Mouse (Mus musculus) heart, embryonic 16.5 days (tissue): ENCODE results near the gene Dcxr. TPM values are rescaled to one million over a fixed set of nuclear protein-coding genes. Genes with fewer than 3 reads are reported as not detected.

ENCODE experiments used
- ATAC-seq: fragments of 200-750 bp; cut with Nextera tagmentation; replicated peaks from 2 replicates; pipeline ENCODE4 v1.8.0; 2017; ENCODE audit warnings: moderate number of reproducible peaks; ENCODE audit not compliant: insufficient read depth, low FRiP score; ENCODE audit errors: extremely low read depth
- H3K27ac ChIP-seq: fragments of 300-500 bp; sonication (generic); 2 replicates; pipeline ENCODE4 v1.5.1; 2014; ENCODE audit warnings: mild to moderate bottlenecking, low read length, control low read depth, moderate library complexity
- H3K27me3 ChIP-seq: fragments of 300-500 bp; sonication (generic); 2 replicates; pipeline ENCODE4 v1.6.1; 2014; ENCODE audit warnings: low read length, mixed read lengths; ENCODE audit not compliant: control insufficient read depth, insufficient read depth
- H3K36me3 ChIP-seq: fragments of 300-500 bp; sonication (generic); 2 replicates; pipeline ENCODE4 v1.6.1; 2014; ENCODE audit not compliant: control insufficient read depth, insufficient read depth
- H3K4me1 ChIP-seq: fragments of 300-500 bp; sonication (generic); 2 replicates; pipeline ENCODE4 v1.6.1; 2014; ENCODE audit warnings: low read length, mixed read lengths; ENCODE audit not compliant: control insufficient read depth, insufficient read depth
- H3K4me2 ChIP-seq: fragments of 300-500 bp; sonication (generic); 2 replicates; pipeline ENCODE4 v1.6.1; 2014; ENCODE audit warnings: low read depth, mild to moderate bottlenecking, control low read depth, low read length
- H3K4me3 ChIP-seq: fragments of 300-500 bp; sonication (generic); 2 replicates; pipeline ENCODE4 v1.5.1; 2014; ENCODE audit warnings: mild to moderate bottlenecking, control low read depth, low read length
- H3K9ac ChIP-seq: fragments of 300-500 bp; sonication (generic); 2 replicates; pipeline ENCODE4 v1.6.1; 2014; ENCODE audit warnings: low read length, control low read depth
- H3K9me3 ChIP-seq: fragments of 300-500 bp; sonication (generic); replicated peaks from 2 replicates; pipeline ENCODE4 v1.6.1; 2016; ENCODE audit warnings: low read length; ENCODE audit not compliant: control insufficient read depth
- WGBS: fragments of 180-500 bp; shearing (Covaris S2); extraction: QIAGEN DNeasy Blood & Tissue Kit; methylation state at CpG from one replicate; pipeline ENCODE4 v1.1.7; 2014; 5-methylcytosine and 5-hydroxymethylcytosine counted together
- polyA plus RNA-seq: library from polyadenylated mRNA; unstranded; fragments of >200 nt; fragmentation: Nextera tagmentation; extraction: Ambion mirVana; gene quantifications from 2 replicates; pipeline ENCODE4 v1.2.1, GENCODE M21; 2015

The Dcxr gene
- polyA plus RNA-seq, 1 experiment from 2014 or later, result 15.3 TPM

- Histone ChIP-seq H3K4me3 (no peak overlapping the region), H3K4me2 (no peak overlapping the region), H3K27me3 (peaks cover 30% of the 10 kb centered on the region), H3K27ac (no peak overlapping the region), H3K36me3 (peaks cover 7% of the 10 kb centered on the region; the same call in 1 of the 2 replicates), H3K9ac (no peak overlapping the region), H3K9me3 (no peaks in the 10 kb centered on the region), H3K4me1 (peaks cover 18% of the 10 kb centered on the region)
- no peak for ATAC-seq
- 86% methylated on average over 11 of the region's 11 CpGs for WGBS
Measured at GRCm38 (mm10) chr11:120722761-120723382, 4.2 kb downstream of the Dcxr start.

- peak overlapping the region; percentile 53 for H3K9ac ChIP-seq
- H3K27ac ChIP-seq, result no peak overlapping the region
- ATAC-seq, result no peak
- H3K4me2 ChIP-seq, result peak overlapping the region; percentile 97
- H3K4me3 ChIP-seq, result peak overlapping the region; percentile 63
- 21% methylated on average over 21 of the region's 21 CpGs for WGBS
- H3K9me3 ChIP-seq, result no peaks in the 10 kb centered on the region
- H3K36me3 ChIP-seq, result peaks cover 9% of the 10 kb centered on the region; the same call in 1 of the 2 replicates
- H3K4me1 ChIP-seq, result peaks cover 18% of the 10 kb centered on the region
- H3K27me3 ChIP-seq, result peaks cover 30% of the 10 kb centered on the region
Measured at GRCm38 (mm10) chr11:120722067-120722630, 4.9 kb downstream of the Dcxr start.

DNA sequence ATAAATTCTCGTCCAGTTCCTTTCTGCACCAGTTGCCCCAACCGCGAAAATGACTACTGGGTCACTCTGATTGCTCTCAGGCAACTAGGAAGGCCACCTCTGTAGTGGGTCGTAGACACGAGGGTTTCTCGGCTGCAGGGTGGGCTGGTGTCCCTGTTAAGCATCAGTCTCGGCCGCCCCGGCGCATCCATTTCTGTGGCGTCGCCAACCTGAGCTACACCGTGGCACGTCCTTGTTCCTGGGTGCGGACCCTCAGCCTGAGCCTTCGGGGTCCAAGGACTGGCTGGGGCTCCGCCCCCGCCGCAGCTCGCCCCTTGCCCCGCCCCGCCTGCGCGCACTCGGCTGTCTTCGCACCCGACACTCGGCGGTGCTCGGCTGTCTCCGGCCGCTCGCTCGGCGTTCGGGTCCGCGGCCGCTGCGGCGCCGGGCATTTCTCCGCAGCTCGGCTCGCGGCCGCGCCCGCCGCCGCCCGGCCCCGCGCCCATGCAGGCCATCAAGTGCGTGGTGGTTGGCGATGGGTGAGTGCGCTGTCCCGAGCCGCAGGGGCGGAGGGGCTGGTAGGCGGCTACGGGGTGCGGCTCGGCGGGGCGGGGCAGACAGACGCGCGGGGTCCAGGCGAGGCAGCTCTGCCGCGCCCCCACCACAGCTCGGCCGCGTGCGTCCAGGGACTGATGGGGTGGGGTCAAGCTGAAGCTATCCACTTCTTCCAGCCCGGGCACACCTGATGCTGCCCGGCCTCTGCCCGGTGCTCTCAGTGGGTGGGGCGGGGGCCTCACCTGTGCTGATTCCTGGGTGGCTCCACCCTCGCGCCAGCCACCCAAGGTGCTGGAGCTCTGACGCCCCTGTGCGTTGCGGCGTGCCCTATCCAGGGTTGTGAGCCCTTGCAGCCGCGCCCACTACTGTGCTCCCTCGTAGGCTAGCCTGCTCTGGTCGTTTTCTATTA lies 5.7 kb downstream of the Dcxr start, which contains the start of gene Rac3:
Rac3 (plus strand) TSS at position 347 of the 943 bp plus-strand sequence.
- Histone ChIP-seq H3K9ac (peak within 1 kb of the TSS; percentile 53), H3K4me3 (peak within 1 kb of the TSS; percentile 63), H3K4me2 (peak within 1 kb of the TSS; percentile 97), H3K27me3 (peaks cover 30% of the 10 kb centered on the region), H3K9me3 (no peaks in the 10 kb centered on the region), H3K36me3 (peaks cover 9% of the 10 kb centered on the region; the same call in 1 of the 2 replicates), H3K4me1 (peaks cover 13% of the 10 kb centered on the region), H3K27ac (no peak within 1 kb of the TSS)
- peak; percentile 70 for ATAC-seq
- WGBS, result 1% methylated on average over 86 of the region's 90 CpGs

DNA sequence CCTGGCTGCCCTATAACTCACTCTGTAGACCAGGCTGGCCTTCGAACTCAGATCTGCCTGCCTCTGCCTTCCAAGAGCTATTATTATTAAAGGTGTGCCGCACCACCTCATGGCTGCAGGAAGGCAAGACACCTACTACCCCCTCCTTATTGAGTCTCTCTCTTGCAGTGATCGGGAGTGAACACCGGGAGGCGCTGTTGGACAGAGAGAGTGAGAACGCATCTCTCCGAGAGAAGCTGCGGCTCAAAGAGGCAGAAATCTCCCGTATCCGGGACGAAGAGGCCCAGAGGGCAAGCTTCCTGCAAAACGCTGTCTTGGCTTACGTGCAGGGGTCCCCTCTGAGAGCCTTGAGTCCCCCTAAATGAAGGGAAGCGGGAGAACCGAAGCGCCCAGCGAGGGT lies 6.6 kb downstream of the Dcxr start:
- peak overlapping the region; percentile 63 for H3K4me3 ChIP-seq
- peaks cover 23% of the 10 kb centered on the region for H3K27me3 ChIP-seq
- H3K9ac ChIP-seq, result peak overlapping the region; percentile 53
- no peaks in the 10 kb centered on the region for H3K9me3 ChIP-seq
- 0 out of 2 replicates have a peak, but pooled peaks have one; percentile 4 for ATAC-seq
- H3K4me2 ChIP-seq, result peak overlapping the region; percentile 97
- 9% methylated on average over 17 of the region's 17 CpGs for WGBS
- H3K4me1 ChIP-seq, result peaks cover 13% of the 10 kb centered on the region
- peaks cover 9% of the 10 kb centered on the region; the same call in 1 of the 2 replicates for H3K36me3 ChIP-seq
- H3K27ac ChIP-seq, result no peak overlapping the region

DNA sequence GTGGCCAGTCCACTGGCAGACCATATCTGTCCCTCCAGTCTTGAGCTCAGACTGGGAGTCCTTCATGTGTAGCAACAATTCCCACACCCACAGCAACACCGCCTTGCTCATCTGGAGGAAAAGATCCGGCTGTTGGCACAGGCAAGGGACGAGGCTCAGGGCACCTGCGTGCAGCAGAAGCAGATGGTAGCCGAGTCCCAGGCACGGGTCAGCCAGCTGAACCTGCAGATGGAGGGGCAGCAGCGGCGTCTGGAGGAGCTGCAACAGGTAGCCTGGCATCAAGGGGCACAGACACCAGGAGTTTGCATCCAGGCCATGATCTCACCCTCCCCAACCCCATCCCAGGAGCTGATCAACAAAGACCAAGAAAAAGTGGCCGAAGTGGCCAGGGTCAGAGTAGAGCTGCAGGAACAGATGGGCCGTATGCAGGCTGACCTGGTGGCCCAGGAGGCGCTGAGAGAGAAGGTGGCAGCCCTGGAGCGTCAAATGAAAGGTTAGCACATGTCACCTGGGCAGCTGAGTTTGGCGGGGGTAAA lies 7.2 kb downstream of the Dcxr start:
- ATAC-seq, result no peak
- H3K9ac ChIP-seq, result no peak overlapping the region
- H3K4me2 ChIP-seq, result no peak overlapping the region
- H3K4me3 ChIP-seq, result no peak overlapping the region
- H3K4me1 ChIP-seq, result peaks cover 13% of the 10 kb centered on the region
- WGBS, result 90% methylated on average over 13 of the region's 13 CpGs
- no peak overlapping the region for H3K27ac ChIP-seq
- peaks cover 23% of the 10 kb centered on the region for H3K27me3 ChIP-seq
- peaks cover 9% of the 10 kb centered on the region; the same call in 1 of the 2 replicates for H3K36me3 ChIP-seq
- no peaks in the 10 kb centered on the region for H3K9me3 ChIP-seq

DNA sequence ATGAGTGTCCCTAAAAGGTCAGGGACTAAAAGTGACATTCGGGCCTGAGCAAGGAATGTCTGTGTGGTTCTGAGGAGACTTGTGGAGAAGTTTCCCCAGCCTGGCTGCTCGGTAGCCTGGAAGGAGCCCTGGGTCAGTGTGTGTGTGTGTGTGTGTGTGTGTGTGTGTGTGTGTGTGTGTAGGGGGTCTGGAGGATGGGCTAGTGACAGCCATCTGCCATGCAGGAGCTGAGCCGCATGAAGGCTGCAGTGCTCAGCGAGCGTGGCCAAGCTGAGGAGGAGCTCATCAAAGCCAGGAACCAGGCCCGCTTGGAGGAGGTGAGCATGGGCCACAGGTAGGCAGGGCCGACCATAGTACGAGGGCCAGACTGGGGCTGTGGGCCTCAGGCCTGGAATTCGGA lies 7.8 kb downstream of the Dcxr start:
- H3K27me3 ChIP-seq, result peaks cover 23% of the 10 kb centered on the region
- 90% methylated on average over 9 of the region's 9 CpGs for WGBS

GRCm38 (mm10) chr11:120715131-120715530 lies 11.9 kb downstream of the Dcxr start:
- Histone ChIP-seq H3K9ac (no peak overlapping the region; the same call in 1 of the 2 replicates), H3K4me2 (no peak overlapping the region), H3K27ac (no peak overlapping the region), H3K36me3 (peaks cover 18% of the 10 kb centered on the region), H3K4me3 (no peak overlapping the region), H3K9me3 (no peaks in the 10 kb centered on the region), H3K27me3 (peaks cover 2% of the 10 kb centered on the region; the same call in 1 of the 2 replicates), H3K4me1 (peaks cover 15% of the 10 kb centered on the region)
- WGBS, result 88% methylated on average over 9 of the region's 9 CpGs
- ATAC-seq, result no peak

More for the DNA sequence above, 7.8 kb downstream of the Dcxr start:
- Histone ChIP-seq H3K36me3 (peaks cover 9% of the 10 kb centered on the region; the same call in 1 of the 2 replicates), H3K4me2 (no peak overlapping the region), H3K4me3 (no peak overlapping the region), H3K4me1 (peaks cover 19% of the 10 kb centered on the region), H3K9me3 (no peaks in the 10 kb centered on the region), H3K27ac (no peak overlapping the region), H3K9ac (no peak overlapping the region)
- ATAC-seq, result no peak

DNA sequence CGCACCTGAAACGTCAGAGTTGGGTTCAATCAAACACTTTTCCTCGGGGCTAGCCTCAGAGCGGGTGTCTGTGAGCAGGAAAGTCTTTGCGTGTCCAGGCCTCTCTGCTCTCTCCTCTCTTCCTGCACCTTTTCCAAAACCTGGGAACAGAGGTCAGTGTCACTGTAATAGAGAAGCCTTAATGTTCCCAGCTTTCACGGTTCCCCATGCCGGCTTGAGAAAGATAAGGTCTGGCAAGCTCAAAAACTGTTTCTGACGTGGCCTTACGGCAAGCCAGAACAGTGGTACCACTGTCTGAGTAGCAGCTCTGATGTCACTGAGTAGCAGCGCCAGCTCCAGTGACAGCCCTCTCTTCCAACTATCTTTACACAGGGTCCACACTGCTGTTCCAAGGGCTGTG lies 12.5 kb downstream of the Dcxr start:
- peaks cover 15% of the 10 kb centered on the region for H3K4me1 ChIP-seq
- H3K36me3 ChIP-seq, result peaks cover 17% of the 10 kb centered on the region
- no peak overlapping the region for H3K27ac ChIP-seq
- H3K4me3 ChIP-seq, result peak overlapping the region; percentile 82
- no peaks in the 10 kb centered on the region for H3K9me3 ChIP-seq
- H3K27me3 ChIP-seq, result no peaks in the 10 kb centered on the region
- no peak for ATAC-seq
- H3K9ac ChIP-seq, result peak overlapping the region; percentile 79
- peak overlapping the region; percentile 100 for H3K4me2 ChIP-seq
- 37% methylated on average over 10 of the region's 10 CpGs for WGBS
